Mouse (Mus musculus) lung, postnatal 10 days (tissue): ENCODE measurements around the gene Lin37.
A peak's percentile ranks its signal among the peaks of the same experiment; 100 is the strongest.

Experiments used
- DNase-seq: peaks from one replicate; pipeline ENCODE4 v3.0.0; 2021

The Lin37 gene

GRCm38 (mm10) chr7:30559443-30559954 is at the start of gene Lin37:
Gene Lin37 (minus strand): TSS chr7:30559838.
- DNase-seq: peak; percentile 99

GRCm38 (mm10) chr7:30608476-30608875 is 48.8 kb upstream of the Lin37 start:
- no peak for DNase-seq

GRCm38 (mm10) chr7:30607706-30608309 is 48.2 kb upstream of the Lin37 start:
- DNase-seq: peak; percentile 80

GRCm38 (mm10) chr7:30604944-30605343 is 45.3 kb upstream of the Lin37 start:
- DNase-seq: no peak

GRCm38 (mm10) chr7:30604424-30604823 is 44.8 kb upstream of the Lin37 start:
- DNase-seq: no peak

GRCm38 (mm10) chr7:30602583-30602982 is 42.9 kb upstream of the Lin37 start:
- DNase-seq: peak; percentile 80

GRCm38 (mm10) chr7:30600651-30601050 is 41.0 kb upstream of the Lin37 start:
- peak; percentile 68 for DNase-seq

- peak; percentile 94 for DNase-seq
These were observed 40.3 kb upstream of the Lin37 start for GRCm38 (mm10) chr7:30599933-30600353.

- no peak for DNase-seq
These were observed 39.1 kb upstream of the Lin37 start, which contains the start of gene Zbtb32 for GRCm38 (mm10) chr7:30598786-30599185. Gene Zbtb32 (minus strand): TSS chr7:30598909.

GRCm38 (mm10) chr7:30596811-30597210 is 37.2 kb upstream of the Lin37 start:
- peak; percentile 43 for DNase-seq

GRCm38 (mm10) chr7:30596093-30596492 is 36.5 kb upstream of the Lin37 start:
- DNase-seq: no peak

GRCm38 (mm10) chr7:30594510-30595024 is 34.9 kb upstream of the Lin37 start:
- DNase-seq: no peak

GRCm38 (mm10) chr7:30593579-30594509 is 34.2 kb upstream of the Lin37 start:
- DNase-seq: no peak

- DNase-seq: no peak
These were observed 33.3 kb upstream of the Lin37 start for GRCm38 (mm10) chr7:30592772-30593423.

- DNase-seq: no peak
These were observed 31.9 kb upstream of the Lin37 start for GRCm38 (mm10) chr7:30591605-30591951.

- DNase-seq: no peak
These were observed 31.4 kb upstream of the Lin37 start for GRCm38 (mm10) chr7:30590927-30591604.

GRCm38 (mm10) chr7:30589435-30590301 is 30.0 kb upstream of the Lin37 start:
- DNase-seq: peak; percentile 93

GRCm38 (mm10) chr7:30588676-30589434 is 29.2 kb upstream of the Lin37 start, which contains the start of gene Kmt2b:
Gene Kmt2b (minus strand): TSS chr7:30588726.
- DNase-seq: peak; percentile 99

- DNase-seq: peak; percentile 53
These were observed 28.4 kb upstream of the Lin37 start for GRCm38 (mm10) chr7:30587842-30588667.
